Mouse (Mus musculus) large intestine, adult 2 months (tissue): ENCODE data around the gene Serpina12. TPM values are rescaled to one million over a fixed set of nuclear protein-coding genes. Genes with fewer than 3 reads are reported as not detected.

ENCODE experiments used
- DNase-seq: peaks from one replicate; pipeline ENCODE4 v3.0.0-alpha.2; 2012; ENCODE audit warnings: low read depth, low spot score
- WGBS: fragments of 180-500 bp; shearing (Covaris S2); methylation state at CpG from one replicate; pipeline ENCODE4 v1.1.7; 2018; 5-methylcytosine and 5-hydroxymethylcytosine counted together
- polyA plus RNA-seq: library from polyadenylated mRNA; depleted of rRNA; stranded (reverse); fragments of >200 nt; gene quantifications from 2 replicates; pipeline ENCODE4 v1.2.3, GENCODE M21; 2012; rRNA removed

Gene Serpina12
- polyA plus RNA-seq, result 0.02 TPM in 1 of 2 replicates, not detected in the other

DNA sequence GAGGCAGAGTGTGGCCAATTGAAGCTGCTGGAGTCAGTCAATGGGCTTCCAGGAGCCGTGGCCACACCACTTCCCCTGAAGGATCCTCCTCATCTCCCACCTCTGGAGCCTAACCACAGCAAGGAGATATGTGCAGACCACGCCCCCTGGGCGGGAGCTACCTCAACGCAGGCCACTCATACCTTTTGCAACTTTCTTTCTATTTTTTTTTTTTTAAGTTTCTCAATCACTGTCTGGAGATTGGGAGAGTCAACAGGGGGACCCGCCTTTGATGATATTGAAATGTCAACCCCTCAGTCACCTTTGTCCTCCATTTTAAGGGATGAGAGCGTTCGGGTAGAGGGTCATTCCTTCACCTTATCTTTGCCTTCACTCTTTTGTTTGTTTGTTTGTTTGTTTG is at the start of gene Serpina12:
Serpina12 (minus strand) TSS at position 101 of the 400 bp plus-strand sequence.
- 82% methylated on average over 7 of the region's 7 CpGs for WGBS
- no peak for DNase-seq

DNA sequence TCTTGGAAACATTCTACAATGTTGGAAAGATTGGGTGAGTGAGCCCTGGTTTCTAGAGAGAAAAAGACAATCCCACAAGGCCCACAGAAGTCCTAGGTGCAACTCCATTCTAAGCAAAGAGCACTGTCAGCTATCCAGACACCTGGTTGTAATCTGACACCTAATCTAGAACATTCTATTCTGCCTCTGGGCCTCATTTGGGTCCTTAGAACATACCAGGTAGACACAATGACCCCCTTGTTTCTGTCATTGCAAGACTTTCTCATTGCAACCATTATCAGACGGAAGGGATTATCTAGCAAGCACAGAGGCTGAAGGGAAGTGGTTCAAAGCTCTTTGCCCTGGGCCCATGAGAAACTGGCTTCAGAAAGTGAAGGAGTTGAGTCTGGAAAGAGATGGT is 47.1 kb upstream of the Serpina12 start:
- no peak for DNase-seq
- WGBS, result 92% methylated on average over 1 of the region's 1 CpGs

DNA sequence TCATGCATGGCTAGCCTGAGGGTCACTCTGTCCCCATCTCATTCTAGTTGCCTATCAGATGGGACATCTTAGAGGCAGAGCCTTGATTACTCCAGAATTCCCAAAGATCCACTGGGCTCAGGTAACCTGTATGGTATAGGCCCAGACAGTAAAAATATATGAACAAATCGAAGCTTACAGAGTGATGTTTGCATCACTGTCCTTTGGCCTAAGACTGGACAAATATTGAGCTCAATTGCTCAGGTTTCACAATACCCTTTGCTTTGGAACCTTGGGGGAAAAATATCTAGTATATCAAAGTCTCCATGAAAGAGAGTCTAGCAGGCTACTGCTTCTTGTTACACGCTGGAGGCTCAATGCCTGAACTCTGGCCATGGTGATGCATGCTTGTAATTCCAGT is 45.9 kb upstream of the Serpina12 start:
- DNase-seq, result no peak
- 72% methylated on average over 2 of the region's 2 CpGs for WGBS

DNA sequence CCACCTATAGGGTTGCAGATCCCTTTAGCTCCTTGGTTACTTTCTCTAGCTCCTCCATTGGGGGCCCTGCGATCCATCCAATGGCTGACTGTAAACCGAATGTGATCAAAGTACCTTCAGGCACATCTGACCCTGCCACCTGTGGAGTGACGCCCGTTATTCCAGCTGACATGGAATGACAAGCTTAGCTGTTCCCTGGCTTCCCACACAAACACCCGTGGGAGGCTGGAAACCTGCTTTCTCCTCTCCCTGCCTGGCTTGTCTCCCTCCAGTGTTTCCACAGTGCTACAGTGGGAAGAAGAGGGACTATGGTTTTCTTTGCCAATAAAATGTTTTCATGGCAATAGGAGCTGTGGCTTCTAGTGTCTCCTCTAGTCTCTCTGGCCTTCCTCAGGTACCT is 28.0 kb upstream of the Serpina12 start:
- no peak for DNase-seq
- WGBS, result 58% methylated on average over 5 of the region's 5 CpGs

DNA sequence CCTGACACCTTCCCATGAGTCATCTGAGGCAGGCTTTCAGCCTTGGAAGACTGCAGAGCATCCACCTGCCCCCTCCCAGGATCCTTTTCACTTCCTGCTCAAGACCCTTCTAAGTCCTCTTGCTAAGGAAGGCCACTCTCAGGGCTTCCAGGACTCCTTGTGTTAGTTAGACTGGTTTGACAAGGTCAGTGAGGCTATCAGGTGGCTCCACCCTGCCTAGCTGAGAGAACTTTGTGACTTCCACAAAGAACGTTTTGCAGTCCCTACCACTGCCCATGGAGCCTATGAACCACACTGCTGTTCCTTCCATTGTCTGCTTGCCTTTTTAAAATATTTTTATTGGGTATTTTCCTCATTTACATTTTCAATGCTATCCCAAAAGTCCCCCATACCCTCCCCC is 27.5 kb upstream of the Serpina12 start:
- DNase-seq, result no peak
- WGBS, result 7% methylated on average over 1 of the region's 1 CpGs

DNA sequence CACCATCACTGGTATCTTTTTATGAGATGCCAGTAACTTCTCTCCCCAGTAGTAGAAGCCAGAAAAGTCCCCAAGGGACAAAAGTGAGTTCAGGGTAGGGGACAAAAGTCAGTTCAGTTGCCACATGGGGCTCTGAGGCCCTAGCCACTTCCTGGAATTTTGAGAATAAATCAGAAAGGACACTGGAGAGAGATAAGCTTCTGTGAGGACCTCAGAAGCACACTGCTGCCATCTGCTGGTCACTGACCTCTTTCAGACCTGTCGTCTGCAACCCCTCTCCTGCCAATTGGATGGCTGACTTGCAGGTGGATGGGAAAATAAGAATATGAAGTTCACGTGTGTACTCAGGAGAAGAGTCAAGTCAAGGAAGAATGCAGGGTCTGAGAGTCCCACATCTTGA is 25.4 kb upstream of the Serpina12 start:
- WGBS, result 2% methylated on average over 2 of the region's 2 CpGs
- DNase-seq, result peak; percentile 21

DNA sequence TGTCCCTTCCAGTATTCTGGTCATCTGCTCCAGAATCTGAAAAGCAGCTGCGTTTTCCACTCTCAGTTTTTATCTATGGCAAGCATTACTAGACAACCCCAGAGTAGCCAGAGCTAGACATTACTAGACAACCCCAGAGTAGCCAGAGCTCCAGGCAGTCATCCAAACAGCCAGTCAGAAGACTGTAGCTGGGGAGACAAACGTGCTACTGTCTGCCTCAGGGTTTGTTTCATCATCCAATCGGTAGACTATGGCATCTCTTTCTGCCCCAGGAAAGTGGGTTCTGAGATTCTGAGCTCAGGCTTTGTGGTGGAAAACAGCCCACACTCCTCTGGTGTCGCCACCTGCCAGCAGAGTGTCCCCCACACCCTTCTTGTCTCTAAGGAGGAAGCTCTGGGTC is 23.3 kb upstream of the Serpina12 start:
- 20% methylated on average over 4 of the region's 4 CpGs for WGBS
- no peak for DNase-seq

DNA sequence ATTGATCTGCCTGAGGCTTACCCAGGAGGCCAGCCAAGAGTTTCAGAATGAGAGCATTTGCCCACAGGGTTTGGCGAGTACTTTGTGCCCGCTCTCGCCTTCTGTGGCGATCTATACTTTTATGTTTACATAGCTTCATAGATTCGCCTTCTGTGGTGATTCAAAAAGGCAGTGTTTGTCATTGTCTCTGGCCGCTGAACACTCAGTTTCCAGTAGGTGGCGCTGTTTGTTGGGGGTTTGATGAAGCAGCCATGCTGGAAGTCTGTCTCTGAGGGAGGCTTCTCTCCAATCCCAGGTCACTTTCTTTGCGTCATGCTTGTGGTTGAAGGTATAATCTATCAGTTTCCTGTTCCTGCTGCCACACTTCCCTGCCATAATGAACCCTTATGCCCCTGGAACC is 22.0 kb upstream of the Serpina12 start:
- 16% methylated on average over 8 of the region's 8 CpGs for WGBS
- DNase-seq, result peak; percentile 28

DNA sequence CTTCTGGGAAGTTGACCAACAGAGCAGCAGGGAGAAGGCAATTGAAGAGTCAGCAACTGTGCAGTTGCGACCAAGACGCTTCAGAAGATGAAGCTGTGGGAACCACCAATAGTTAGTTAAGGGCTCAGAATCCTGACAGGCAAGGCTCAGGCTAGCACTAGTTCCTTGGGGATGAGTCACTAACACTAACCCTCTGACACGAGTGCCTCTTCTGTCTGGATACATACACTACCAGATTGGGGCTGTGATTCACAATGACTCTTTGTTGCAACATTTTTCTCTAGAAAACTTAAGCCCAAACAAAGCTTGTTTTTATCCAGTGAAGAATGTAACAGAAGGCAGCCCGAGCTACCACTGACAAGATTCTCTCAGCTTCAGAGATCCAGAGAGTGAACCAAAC is 20.8 kb upstream of the Serpina12 start:
- WGBS, result 71% methylated on average over 4 of the region's 4 CpGs
- no peak for DNase-seq

DNA sequence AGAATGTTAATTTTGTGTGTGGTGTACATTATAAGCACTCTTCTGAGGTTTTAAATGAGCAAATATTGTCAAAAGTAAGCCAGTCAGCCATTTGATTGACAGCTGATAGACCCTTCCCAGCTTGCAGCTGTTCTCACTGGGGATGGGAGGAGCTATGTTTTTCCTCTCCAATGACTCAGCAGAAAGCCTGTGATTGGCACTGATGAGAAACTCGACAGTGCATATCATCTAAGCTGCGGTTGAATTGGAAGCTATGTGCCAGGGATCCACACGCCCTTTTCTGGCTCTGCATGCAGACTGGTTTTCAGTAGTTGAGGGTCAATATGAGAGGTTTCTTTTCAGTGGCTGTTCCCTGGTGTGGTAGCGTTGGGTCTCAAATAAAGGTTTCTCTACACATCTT is 20.3 kb upstream of the Serpina12 start:
- no peak for DNase-seq
- WGBS, result 39% methylated on average over 4 of the region's 4 CpGs

DNA sequence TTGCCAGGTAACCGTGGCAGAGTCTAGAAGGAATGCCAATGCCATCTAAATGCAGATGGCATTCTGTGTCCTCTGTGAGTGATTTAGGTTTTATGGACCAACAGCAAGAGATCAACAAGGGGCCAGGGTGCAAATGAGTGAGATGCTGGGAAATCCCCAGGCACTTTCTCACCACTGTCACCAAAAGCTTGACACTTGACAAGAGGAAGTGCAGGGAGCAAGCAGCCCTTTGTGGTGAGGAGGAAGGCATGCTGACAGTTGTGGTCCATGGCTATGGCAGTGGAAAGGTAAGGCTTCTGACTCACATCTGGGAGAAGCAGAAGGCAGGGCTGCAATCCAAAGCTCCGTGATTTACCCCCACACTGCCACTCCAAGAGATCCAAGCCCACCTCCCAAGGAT is 17.6 kb upstream of the Serpina12 start:
- DNase-seq, result no peak
- WGBS, result 26% methylated on average over 2 of the region's 2 CpGs

DNA sequence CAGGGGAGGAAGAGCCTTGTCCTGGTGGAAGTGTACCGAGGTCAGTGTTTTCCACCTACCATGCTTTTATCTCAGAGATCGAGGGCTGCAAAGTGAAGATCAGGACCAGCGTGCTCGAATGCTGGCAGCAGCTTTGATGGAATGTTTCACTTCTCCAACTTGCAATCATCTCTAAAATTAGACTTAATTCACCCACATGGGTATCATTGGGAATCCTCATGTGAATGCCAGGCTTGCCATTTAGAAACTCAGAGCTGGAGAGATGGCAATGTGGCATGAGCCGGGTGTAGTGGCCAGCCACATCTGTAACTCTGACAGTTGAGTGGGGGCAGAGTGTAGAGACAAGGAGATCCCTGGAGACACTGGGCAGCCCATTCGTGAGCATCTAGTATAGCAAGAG is 15.9 kb upstream of the Serpina12 start:
- no peak for DNase-seq
- WGBS, result 67% methylated on average over 6 of the region's 6 CpGs

DNA sequence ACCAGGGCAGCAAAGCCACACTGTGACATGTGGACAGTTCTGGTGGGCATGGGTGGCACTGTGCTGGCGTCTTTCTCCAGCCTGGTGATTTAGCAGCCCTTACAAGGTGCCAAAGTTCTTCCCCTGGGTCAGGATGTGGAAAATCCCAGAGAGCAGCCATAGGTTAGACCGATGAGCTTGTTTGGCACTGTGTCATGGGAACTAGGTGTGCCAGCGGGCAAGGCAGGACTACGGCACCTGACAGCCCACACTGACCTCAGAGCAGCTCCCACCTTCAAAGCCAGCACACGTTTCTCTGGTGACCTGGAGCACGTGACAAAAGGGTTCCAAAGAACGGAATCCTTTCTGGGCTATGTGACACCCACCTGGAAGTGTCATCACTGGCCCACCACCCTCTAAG is 13.3 kb upstream of the Serpina12 start:
- DNase-seq, result no peak
- WGBS, result 67% methylated on average over 7 of the region's 7 CpGs

DNA sequence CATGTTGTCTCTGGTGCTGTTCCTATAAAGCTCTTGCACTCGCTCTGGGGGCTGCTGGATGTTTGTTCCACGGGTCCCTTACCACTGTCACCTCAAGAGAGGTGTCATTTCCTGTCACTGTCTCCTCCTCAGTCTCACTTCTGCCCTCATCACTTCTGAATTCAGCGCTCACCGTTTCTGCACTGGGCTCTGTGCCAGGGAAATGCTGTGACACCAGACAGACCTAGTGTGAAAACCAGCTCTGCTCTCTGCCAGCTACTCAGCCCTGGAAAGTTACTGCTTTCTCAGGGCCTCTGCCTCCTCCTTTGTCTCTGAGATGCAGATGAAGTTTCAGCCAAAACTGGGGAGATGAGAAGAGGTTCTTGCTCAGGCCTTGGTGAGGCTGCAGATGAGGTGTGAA is 12.8 kb upstream of the Serpina12 start:
- DNase-seq, result no peak
- 24% methylated on average over 4 of the region's 4 CpGs for WGBS

DNA sequence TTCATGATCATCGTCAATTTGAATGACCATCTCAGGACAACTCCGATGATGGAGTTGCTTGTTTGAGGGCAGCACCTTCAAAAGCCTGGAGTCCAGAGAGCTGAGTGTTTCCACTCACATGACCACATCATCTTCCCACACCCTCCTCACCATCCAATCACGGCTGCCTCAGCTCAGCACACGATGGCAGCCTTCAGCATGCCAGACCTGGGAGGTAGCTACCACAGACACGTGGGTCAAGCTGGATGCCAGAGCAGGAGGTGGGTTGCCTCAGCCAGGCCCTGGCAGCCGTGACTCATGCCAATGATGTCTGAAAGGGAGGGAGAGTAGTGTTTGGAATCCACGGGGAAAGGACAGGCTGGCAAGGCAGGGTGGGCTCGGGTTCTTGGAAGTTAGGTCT is 11.5 kb upstream of the Serpina12 start:
- WGBS, result 71% methylated on average over 8 of the region's 8 CpGs
- DNase-seq, result no peak

DNA sequence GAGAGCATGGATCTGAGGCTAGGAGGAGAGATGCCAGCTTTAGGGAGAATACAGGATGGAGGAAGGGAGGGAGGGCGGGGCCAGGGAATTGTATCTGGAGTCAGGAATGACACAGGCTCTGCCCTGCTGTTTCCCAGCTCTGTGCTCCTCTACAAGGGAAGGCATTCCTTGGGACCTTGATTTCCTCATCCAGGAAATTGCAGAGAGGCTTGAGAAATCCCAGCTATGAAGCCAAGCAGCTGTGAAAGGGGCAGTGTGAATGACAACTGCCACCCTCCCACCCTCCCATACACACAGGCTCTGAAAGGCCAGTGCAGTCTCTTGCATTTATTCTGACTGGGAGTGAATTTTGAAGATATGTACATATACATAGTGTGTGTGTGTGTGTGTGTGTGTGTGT is 9.8 kb upstream of the Serpina12 start:
- no peak for DNase-seq
- WGBS, result 40% methylated on average over 1 of the region's 1 CpGs

DNA sequence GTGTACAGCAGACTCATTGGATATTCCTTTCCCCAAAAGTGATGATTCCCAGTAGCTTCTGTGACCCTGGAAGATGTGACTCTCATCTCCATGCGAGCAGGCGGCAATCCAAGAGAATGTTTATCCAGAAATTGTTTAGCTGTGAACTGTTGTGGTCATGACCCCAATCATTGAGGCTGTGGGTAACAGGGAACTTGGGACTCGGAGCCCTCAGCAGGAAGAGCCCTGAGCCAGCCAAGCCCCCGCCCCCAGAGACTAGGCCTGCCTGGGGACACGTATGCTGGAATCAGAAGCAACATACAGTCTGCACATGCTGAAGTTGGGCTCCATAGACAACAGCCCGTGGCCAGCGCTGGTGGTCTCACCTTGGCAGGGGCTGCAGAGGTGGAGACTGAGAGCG is 1.5 kb upstream of the Serpina12 start:
- WGBS, result 70% methylated on average over 8 of the region's 8 CpGs
- DNase-seq, result no peak

DNA sequence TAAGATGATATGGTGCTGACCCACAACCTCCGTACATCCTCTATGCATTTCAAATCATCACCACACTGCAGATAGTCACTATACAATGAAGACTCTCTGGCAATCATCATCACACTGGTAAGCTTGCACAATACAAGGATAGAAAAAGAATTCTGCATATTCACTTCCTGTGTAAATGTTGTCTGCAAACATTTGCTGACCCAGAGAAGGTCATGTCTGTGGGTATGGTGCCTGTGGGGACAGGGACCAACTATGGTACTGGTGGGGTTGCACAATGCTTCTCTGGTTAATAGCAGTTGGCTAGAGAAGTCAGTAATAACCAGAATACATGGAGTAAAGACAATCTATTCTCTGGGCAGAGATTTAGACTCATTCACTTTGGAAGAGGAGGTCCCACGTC is 1.5 kb downstream of the Serpina12 start:
- no peak for DNase-seq
- 80% methylated on average over 2 of the region's 2 CpGs for WGBS

DNA sequence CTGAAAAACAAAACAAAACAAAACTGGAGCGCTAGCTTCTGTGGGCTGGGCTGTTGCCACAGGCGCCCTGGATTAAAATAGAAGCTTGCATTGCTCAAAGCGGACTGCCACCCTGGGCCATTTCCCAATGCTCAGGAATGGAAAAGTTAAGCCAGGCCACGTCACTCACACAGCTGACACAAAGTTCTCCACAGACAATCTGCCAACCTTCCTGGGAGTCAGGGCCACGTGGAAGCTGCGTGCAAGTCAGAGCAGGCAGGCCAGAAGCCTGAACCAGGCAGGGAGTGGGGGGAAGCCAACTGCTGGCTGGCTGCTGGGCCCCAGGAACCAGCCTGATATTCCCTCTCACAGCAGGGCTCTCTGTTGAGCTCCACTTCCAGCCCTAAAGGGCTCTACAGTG is 2.8 kb downstream of the Serpina12 start:
- WGBS, result 68% methylated on average over 6 of the region's 6 CpGs
- DNase-seq, result no peak

DNA sequence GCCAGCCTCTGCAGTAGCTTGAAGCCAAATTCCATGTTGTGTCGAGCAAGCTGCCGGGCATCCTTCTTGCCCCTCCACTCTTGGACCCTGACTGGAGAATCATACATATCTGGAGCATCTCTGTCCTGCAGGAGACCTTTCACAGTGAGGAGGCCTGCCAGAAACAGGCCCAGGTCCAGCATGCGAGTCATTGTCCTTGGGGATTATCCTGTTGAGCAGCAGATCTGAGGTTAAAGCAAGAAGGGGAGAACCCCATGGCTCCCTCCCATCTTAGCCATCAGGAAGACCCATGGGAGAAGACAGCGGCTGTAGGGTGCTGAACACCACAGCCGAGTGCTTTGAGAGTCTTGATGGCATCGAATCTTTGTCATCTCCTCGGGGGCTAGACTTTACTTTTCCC is 6.1 kb downstream of the Serpina12 start:
- 85% methylated on average over 7 of the region's 7 CpGs for WGBS
- DNase-seq, result no peak

DNA sequence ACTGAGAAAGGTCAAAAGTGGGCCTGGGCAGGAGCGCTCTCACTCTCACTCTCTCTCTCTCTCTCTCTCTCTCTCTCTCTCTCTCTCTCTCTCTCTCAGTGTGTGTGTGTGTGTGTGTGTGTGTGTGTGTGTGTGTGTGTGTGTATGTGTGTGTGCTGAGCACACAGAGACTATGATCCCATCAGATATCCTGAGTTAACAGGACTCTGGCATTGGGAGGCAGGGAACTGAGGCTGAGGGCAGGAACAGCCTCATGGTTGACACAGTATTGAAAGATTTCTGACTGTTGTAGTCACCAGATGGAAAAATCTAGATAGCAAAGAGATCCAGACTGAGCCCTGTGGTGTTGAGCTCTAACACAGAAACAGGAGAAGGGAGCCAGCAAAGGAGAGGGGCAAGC is 10.5 kb downstream of the Serpina12 start:
- 100% methylated on average over 1 of the region's 1 CpGs for WGBS
- DNase-seq, result no peak

DNA sequence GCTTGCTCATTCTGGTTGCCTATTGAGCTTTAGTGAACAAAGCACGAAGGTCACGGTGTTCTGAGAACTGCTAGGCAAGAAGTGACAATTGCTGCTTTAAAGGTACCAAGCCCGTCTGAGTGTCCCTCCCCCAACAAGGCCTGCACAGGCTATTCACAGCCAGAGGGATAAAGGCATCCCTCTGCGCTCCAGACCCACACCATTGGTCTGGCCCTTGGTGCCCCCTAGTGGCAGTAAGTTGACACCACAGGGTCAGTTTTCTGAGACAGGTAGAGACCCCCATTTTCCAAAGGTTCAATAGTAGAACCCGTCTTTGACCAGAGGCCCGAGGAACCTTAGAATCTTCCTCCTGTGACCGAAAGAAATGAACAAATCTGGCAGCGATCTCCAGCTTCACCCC is 14.3 kb downstream of the Serpina12 start:
- DNase-seq, result no peak
- 45% methylated on average over 8 of the region's 8 CpGs for WGBS

DNA sequence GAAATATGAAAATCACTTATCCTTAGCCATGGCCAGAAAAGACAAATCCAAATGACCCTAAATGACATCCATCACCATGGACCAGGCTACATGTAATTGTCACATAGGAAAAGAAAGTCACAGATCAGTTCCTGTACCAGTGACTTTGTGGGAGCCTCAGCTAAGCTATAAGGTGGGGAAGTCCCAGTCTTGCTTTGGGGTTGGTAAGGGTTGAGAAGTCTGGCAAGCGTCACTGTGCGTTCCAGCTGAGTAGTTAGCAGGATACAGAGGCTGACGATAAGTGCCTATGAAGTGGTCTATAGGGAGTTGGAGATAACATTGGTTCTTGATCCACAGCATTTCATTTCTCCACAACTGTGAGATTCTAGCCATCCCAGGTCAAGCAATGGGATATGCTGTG is 29.0 kb downstream of the Serpina12 start:
- no peak for DNase-seq
- 77% methylated on average over 3 of the region's 3 CpGs for WGBS
